In genomic region chr2:121594660-121595291, GRCm38 (mm10) we compare ENCODE assay signal across 10 mouse cellular contexts.
DNase-seq lines count a peak whose midpoint lies in the region; ATAC-seq and TF ChIP-seq lines count a peak whose summit lies in the region.
"Had no signal": no experiment of that assay in that cellular context is flagged by ENCODE, and none has a peak within 500 bp of the region (broad histone marks: within the 10 kb centered on the region; RNA-seq: fewer than 3 reads in every experiment).

No protein-coding gene starts in this region.

- peaks cover 6% of the 10 kb centered on the region for H3K4me1 ChIP-seq in embryonic facial prominence, embryonic 14.5 days (ENCODE audit: control insufficient read depth, insufficient read depth, low read length)
- no peaks in the 10 kb centered on the region for H3K4me1 ChIP-seq in intestine, postnatal 0 days (replicated peaks; ENCODE audit: control insufficient read depth, insufficient read depth, low read length)
- peaks cover 13% of the 10 kb centered on the region; the same call in 1 of the 2 replicates for H3K4me1 ChIP-seq in midbrain, embryonic 10.5 days

- DNase-seq in frontal cortex, postnatal 10 days (ENCODE audit: low spot score in 2 of 2) = no peak
- peak; percentile 26 for DNase-seq in embryonic facial prominence, embryonic 14.5 days (ENCODE audit: low spot score)
- DNase-seq in urinary bladder, adult 18-20 months (ENCODE audit: low spot score in 2 of 2) = no peak
- DNase-seq in midbrain, embryonic 10.5 days (ENCODE audit: low spot score) = no peak
- no peak for DNase-seq in adrenal gland, postnatal 25 days
- DNase-seq: cerebellum, adult 11-12 months had no signal

- H3K4me2 ChIP-seq in embryonic facial prominence, embryonic 14.5 days (ENCODE audit: low read depth, low read length) = no peak overlapping the region
- H3K4me2 ChIP-seq in intestine, postnatal 0 days (replicated peaks; ENCODE audit: low read depth) = peak overlapping the region; percentile 31
- H3K4me2 ChIP-seq: hindbrain, embryonic 15.5 days had no signal

- H3K27ac ChIP-seq in embryonic facial prominence, embryonic 14.5 days (replicated peaks; ENCODE audit: low read depth, low read length) = no peak overlapping the region
- no peak overlapping the region for H3K27ac ChIP-seq in intestine, postnatal 0 days (ENCODE audit: low read depth, low read length)
- H3K27ac ChIP-seq in midbrain, embryonic 10.5 days (replicated peaks) = no peak overlapping the region
- H3K27ac ChIP-seq: hindbrain, embryonic 15.5 days had no signal

- no peak overlapping the region for H3K4me3 ChIP-seq in embryonic facial prominence, embryonic 14.5 days (ENCODE audit: low read depth, low read length)
- H3K4me3 ChIP-seq in intestine, postnatal 0 days (ENCODE audit: low read depth, low read length) = no peak overlapping the region
- no peak overlapping the region for H3K4me3 ChIP-seq in midbrain, embryonic 10.5 days
- H3K4me3 ChIP-seq: hindbrain, embryonic 15.5 days had no signal

- H3K9me3 ChIP-seq in embryonic facial prominence, embryonic 14.5 days (ENCODE audit: control insufficient read depth, low read length) = no peaks in the 10 kb centered on the region
- H3K9me3 ChIP-seq in intestine, postnatal 0 days (ENCODE audit: control insufficient read depth) = no peaks in the 10 kb centered on the region
- H3K9me3 ChIP-seq in midbrain, embryonic 10.5 days (replicated peaks) = no peaks in the 10 kb centered on the region
- H3K9me3 ChIP-seq: hindbrain, embryonic 15.5 days had no signal

- no peaks in the 10 kb centered on the region for H3K36me3 ChIP-seq in embryonic facial prominence, embryonic 14.5 days (ENCODE audit: control insufficient read depth, insufficient read depth, low read length)
- H3K36me3 ChIP-seq in intestine, postnatal 0 days (ENCODE audit: control insufficient read depth, insufficient read depth) = no peaks in the 10 kb centered on the region
- no peaks in the 10 kb centered on the region for H3K36me3 ChIP-seq in midbrain, embryonic 10.5 days
- H3K36me3 ChIP-seq: hindbrain, embryonic 15.5 days had no signal

- peak; percentile 65 for ATAC-seq in frontal cortex, adult (ENCODE audit: low TSS enrichment)
- no peak for ATAC-seq in embryonic facial prominence, embryonic 14.5 days (ENCODE audit: low read depth)
- no peak for ATAC-seq in intestine, postnatal 0 days
- peak; percentile 81 for ATAC-seq in megakaryocyte-erythroid progenitor cell, adult 5-6 weeks (replicated peaks; ENCODE audit: low FRiP score, low TSS enrichment, poor library complexity, severe bottlenecking)

- no peak for TF ChIP-seq CTCF in intestine, postnatal 0 days (IDR thresholded peaks at IDR 0.05; ENCODE audit: low read depth)

- no peak overlapping the region for H3K9ac ChIP-seq in embryonic facial prominence, embryonic 14.5 days (ENCODE audit: low read depth, low read length)
- no peak overlapping the region for H3K9ac ChIP-seq in intestine, postnatal 0 days (ENCODE audit: low read depth, low read length)
- H3K9ac ChIP-seq: hindbrain, embryonic 15.5 days had no signal

- 32% methylated on average over 8 of the region's 8 CpGs for WGBS in embryonic facial prominence, embryonic 14.5 days
- WGBS in intestine, postnatal 0 days = 18% methylated on average over 8 of the region's 8 CpGs
- 67% methylated on average over 8 of the region's 8 CpGs for WGBS in midbrain, embryonic 10.5 days

- H3K27me3 ChIP-seq in embryonic facial prominence, embryonic 14.5 days (replicated peaks; ENCODE audit: control insufficient read depth, insufficient read depth, low read length) = no peaks in the 10 kb centered on the region; the same call in 1 of the 2 replicates
- no peaks in the 10 kb centered on the region for H3K27me3 ChIP-seq in intestine, postnatal 0 days (replicated peaks; ENCODE audit: control insufficient read depth, insufficient read depth, low read length)
- no peaks in the 10 kb centered on the region for H3K27me3 ChIP-seq in midbrain, embryonic 10.5 days (ENCODE audit: low read depth, poor library complexity, severe bottlenecking)
- H3K27me3 ChIP-seq: hindbrain, embryonic 15.5 days had no signal

Comparison
In these comparisons a context has a peak if more than half of its experiments do, and no peak if none do; other contexts are left out.
1. ATAC-seq: peak in frontal cortex, adult (single experiment) and megakaryocyte-erythroid progenitor cell, adult 5-6 weeks (single experiment); none in embryonic facial prominence, embryonic 14.5 days (single experiment) and intestine, postnatal 0 days (single experiment).